Mouse (Mus musculus) liver, embryonic 16.5 days (tissue): ENCODE measurements around the gene Car14. TPM values are rescaled to one million over a fixed set of nuclear protein-coding genes. Genes with fewer than 3 reads are reported as not detected.
A peak's percentile ranks its signal among the peaks of the same experiment; 100 is the strongest.

Experiments
- ATAC-seq: fragments of 200-750 bp; cut with Nextera tagmentation; 2 replicates; pipeline ENCODE4 v1.8.0; 2017; ENCODE audit warnings: low read depth, mild to moderate bottlenecking, moderate number of reproducible peaks, moderate library complexity
- H3K27ac ChIP-seq: fragments of 300-500 bp; sonication (generic); 2 replicates; pipeline ENCODE4 v1.5.1; 2014; ENCODE audit warnings: mild to moderate bottlenecking, low read length
- H3K27me3 ChIP-seq: fragments of 300-500 bp; sonication (generic); 2 replicates; pipeline ENCODE4 v1.6.1; 2014; ENCODE audit warnings: low read depth, low read length, mixed read lengths; ENCODE audit not compliant: control insufficient read depth, insufficient read depth
- H3K36me3 ChIP-seq: fragments of 300-500 bp; sonication (generic); 2 replicates; pipeline ENCODE4 v1.6.1; 2014; ENCODE audit warnings: mild to moderate bottlenecking; ENCODE audit not compliant: control insufficient read depth, insufficient read depth
- H3K4me1 ChIP-seq: fragments of 300-500 bp; sonication (generic); 2 replicates; pipeline ENCODE4 v1.6.1; 2014; ENCODE audit warnings: low read depth, low read length, mixed read lengths; ENCODE audit not compliant: control insufficient read depth
- H3K4me2 ChIP-seq: fragments of 300-500 bp; sonication (generic); 2 replicates; pipeline ENCODE4 v1.6.1; 2014; ENCODE audit warnings: low read depth, low read length, mixed read lengths
- H3K4me3 ChIP-seq: fragments of 300-500 bp; sonication (generic); 2 replicates; pipeline ENCODE4 v1.5.1; 2014; ENCODE audit warnings: low read depth, mild to moderate bottlenecking, low read length
- H3K9ac ChIP-seq: fragments of 300-500 bp; sonication (generic); 2 replicates; pipeline ENCODE4 v1.6.1; 2014; ENCODE audit warnings: low read depth, low read length
- H3K9me3 ChIP-seq: fragments of 300-500 bp; sonication (generic); replicated peaks from 2 replicates; pipeline ENCODE4 v1.6.1; 2016; ENCODE audit warnings: low read length; ENCODE audit not compliant: control insufficient read depth
- WGBS: fragments of 180-500 bp; shearing (Covaris S2); extraction: QIAGEN DNeasy Blood & Tissue Kit; methylation state at CpG from one replicate; pipeline ENCODE4 v1.1.7; 2014; ENCODE audit not compliant: insufficient replicate concordance; 5-methylcytosine and 5-hydroxymethylcytosine counted together
- polyA plus RNA-seq: library from polyadenylated mRNA; unstranded; fragments of >200 nt; fragmentation: Nextera tagmentation; extraction: Ambion mirVana; gene quantifications from 2 replicates; pipeline ENCODE4 v1.2.1, GENCODE M21; 2015

Gene Car14
- polyA plus RNA-seq, 1 experiment from 2014 or later: 15.4 TPM

DNA sequence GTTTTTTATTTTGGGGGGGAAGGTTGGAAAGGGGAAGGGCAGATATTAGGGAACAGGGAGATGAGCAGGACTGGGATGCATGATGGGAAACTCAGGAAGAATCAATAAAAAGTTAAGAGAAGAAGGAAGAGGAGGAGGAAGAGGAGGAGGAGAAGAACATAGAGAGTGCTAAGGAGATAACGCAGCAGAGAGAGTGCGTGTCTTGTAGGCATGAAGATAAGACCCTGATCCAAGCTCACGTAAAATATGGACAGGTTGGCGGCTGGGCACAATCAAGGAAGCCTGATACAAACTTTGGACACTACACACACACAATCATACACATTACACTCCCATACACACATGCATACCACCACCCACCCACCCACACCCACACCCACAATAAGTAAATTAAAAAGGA is 10.2 kb upstream of the Car14 start:
- H3K27ac ChIP-seq: no peak overlapping the region
- no peak overlapping the region for H3K4me2 ChIP-seq
- ATAC-seq: no peak
- no peaks in the 10 kb centered on the region for H3K36me3 ChIP-seq
- no peaks in the 10 kb centered on the region for H3K9me3 ChIP-seq
- H3K4me3 ChIP-seq: no peak overlapping the region
- WGBS: 26% methylated on average over 4 of the region's 4 CpGs
- H3K9ac ChIP-seq: no peak overlapping the region
- H3K4me1 ChIP-seq: no peaks in the 10 kb centered on the region; the same call in 1 of the 2 replicates
- H3K27me3 ChIP-seq: no peaks in the 10 kb centered on the region

DNA sequence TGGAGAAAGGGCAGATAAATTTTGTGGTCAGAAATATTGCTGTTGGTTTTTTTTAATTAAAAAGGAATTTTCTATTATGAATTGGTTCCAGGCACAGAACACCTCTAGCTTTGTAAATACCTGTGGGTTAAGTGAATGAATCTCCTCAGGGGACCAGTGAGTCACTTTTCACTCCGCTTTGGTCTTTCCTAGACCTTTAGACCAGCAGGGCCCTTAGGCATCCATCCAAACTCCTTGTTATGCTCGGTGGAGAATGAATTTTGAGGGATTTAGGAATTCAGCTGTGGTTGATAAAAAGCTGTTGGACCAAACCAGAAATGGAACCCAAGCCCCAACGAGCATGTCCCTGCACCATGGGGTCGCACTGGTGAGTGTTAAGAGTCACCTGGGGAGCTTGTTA is 3.1 kb upstream of the Car14 start:
- no peak overlapping the region for H3K4me3 ChIP-seq
- no peak overlapping the region for H3K27ac ChIP-seq
- 45% methylated on average over 4 of the region's 4 CpGs for WGBS
- H3K36me3 ChIP-seq: no peaks in the 10 kb centered on the region
- no peak overlapping the region for H3K9ac ChIP-seq
- peaks cover 7% of the 10 kb centered on the region for H3K4me1 ChIP-seq
- H3K9me3 ChIP-seq: no peaks in the 10 kb centered on the region
- peaks cover 47% of the 10 kb centered on the region for H3K27me3 ChIP-seq
- no peak overlapping the region for H3K4me2 ChIP-seq
- ATAC-seq: no peak

GRCm38 (mm10) chr3:95906860-95907259 is 2.4 kb upstream of the Car14 start:
- Histone ChIP-seq H3K27ac (no peak overlapping the region), H3K36me3 (no peaks in the 10 kb centered on the region), H3K4me3 (peak overlapping the region; percentile 22), H3K27me3 (peaks cover 54% of the 10 kb centered on the region), H3K4me1 (peaks cover 7% of the 10 kb centered on the region), H3K9ac (no peak overlapping the region), H3K9me3 (no peaks in the 10 kb centered on the region), H3K4me2 (peak overlapping the region; percentile 52)
- WGBS: 0% methylated on average over 12 of the region's 12 CpGs
- no peak for ATAC-seq

- H3K4me1 ChIP-seq: peaks cover 7% of the 10 kb centered on the region
- H3K9ac ChIP-seq: no peak overlapping the region
- peaks cover 58% of the 10 kb centered on the region for H3K27me3 ChIP-seq
- no peak overlapping the region; the same call in 1 of the 2 replicates for H3K27ac ChIP-seq
- no peaks in the 10 kb centered on the region for H3K36me3 ChIP-seq
- peak overlapping the region; percentile 36; the same call in 1 of the 2 replicates for H3K4me3 ChIP-seq
- no peak for ATAC-seq
- no peaks in the 10 kb centered on the region for H3K9me3 ChIP-seq
- peak overlapping the region; percentile 52 for H3K4me2 ChIP-seq
- WGBS: 2% methylated on average over 12 of the region's 12 CpGs
Observed at GRCm38 (mm10) chr3:95905940-95906492, 1.5 kb upstream of the Car14 start.

GRCm38 (mm10) chr3:95905146-95905939 is 852 bp upstream of the Car14 start:
- H3K4me3 ChIP-seq: peak overlapping the region; percentile 36
- H3K36me3 ChIP-seq: no peaks in the 10 kb centered on the region
- WGBS: under 1% methylated on average over 18 of the region's 18 CpGs
- peaks cover 58% of the 10 kb centered on the region for H3K27me3 ChIP-seq
- ATAC-seq: peak; percentile 70
- H3K27ac ChIP-seq: peak overlapping the region; percentile 81
- no peaks in the 10 kb centered on the region for H3K9me3 ChIP-seq
- H3K4me2 ChIP-seq: peak overlapping the region; percentile 52
- 0 out of 2 replicates have a peak overlapping the region, but pooled peaks have one; percentile 18 for H3K9ac ChIP-seq
- peaks cover 7% of the 10 kb centered on the region for H3K4me1 ChIP-seq

DNA sequence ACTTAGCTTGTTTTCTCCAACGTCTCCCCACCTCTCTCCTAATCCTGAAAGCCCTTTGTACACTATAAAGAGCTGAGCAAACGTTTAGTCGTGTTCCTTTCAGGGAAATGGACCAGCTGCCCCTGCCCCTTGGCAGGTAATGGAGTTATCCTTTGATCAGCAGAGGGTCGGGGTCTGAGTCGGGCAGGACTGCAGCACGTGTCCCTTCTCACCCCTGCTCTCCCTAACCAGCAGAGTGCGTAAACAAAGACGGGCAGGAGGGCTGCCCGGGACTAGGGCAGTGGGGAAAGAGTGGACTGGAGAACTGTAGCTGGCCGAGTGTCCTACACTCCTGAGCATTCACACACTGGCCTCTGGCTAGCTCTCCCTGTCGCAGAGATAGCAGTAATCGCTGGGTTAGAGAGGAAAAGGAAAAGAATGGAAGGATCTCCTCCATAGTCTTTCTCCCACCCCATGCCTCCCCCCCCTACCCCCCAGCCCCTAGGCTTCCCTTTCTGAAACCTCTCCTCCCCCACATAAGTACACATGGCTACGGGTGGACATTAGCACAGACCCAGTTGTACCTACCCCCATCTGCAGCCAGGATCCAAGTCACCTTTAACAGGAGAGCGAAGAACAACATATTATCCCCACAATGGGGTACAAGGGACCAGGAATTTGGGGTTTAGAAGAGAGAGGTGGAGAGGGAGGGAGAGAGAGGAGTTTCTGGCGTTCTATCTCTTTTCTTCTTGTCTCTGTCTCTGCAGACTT is 563 bp downstream of the Car14 start:
- H3K27me3 ChIP-seq: peaks cover 58% of the 10 kb centered on the region
- H3K36me3 ChIP-seq: no peaks in the 10 kb centered on the region
- H3K4me3 ChIP-seq: peak overlapping the region; percentile 14
- H3K27ac ChIP-seq: peak overlapping the region; percentile 81
- H3K9ac ChIP-seq: peak overlapping the region; percentile 27; the same call in 1 of the 2 replicates
- ATAC-seq: peak; percentile 78
- 12% methylated on average over 15 of the region's 15 CpGs for WGBS
- peak overlapping the region; percentile 52 for H3K4me2 ChIP-seq
- peaks cover 7% of the 10 kb centered on the region for H3K4me1 ChIP-seq
- no peaks in the 10 kb centered on the region for H3K9me3 ChIP-seq

- Histone ChIP-seq H3K4me3 (no peak overlapping the region), H3K4me2 (no peak overlapping the region)
Observed at GRCm38 (mm10) chr3:95902643-95903042, 1.8 kb downstream of the Car14 start.

DNA sequence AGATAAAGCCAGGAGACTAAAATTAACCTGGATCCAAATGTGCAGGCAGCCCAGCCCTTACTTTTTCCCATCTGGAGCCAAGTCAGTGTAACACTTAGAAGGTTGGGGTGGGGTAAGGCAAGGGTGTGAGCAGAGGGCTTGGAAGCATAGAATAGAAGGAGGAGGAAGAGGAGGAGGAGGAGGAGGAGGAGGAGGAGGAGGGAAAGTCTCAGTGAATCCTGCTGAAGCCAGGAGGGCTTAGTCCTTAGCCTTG is 2.2 kb downstream of the Car14 start:
- no peak overlapping the region for H3K9ac ChIP-seq
- peaks cover 7% of the 10 kb centered on the region for H3K4me1 ChIP-seq
- H3K27ac ChIP-seq: no peak overlapping the region
- ATAC-seq: no peak
- peaks cover 57% of the 10 kb centered on the region for H3K27me3 ChIP-seq
- H3K4me3 ChIP-seq: no peak overlapping the region
- H3K36me3 ChIP-seq: no peaks in the 10 kb centered on the region
- H3K4me2 ChIP-seq: no peak overlapping the region
- H3K9me3 ChIP-seq: no peaks in the 10 kb centered on the region

More at GRCm38 (mm10) chr3:95902643-95903042, 1.8 kb downstream of the Car14 start:
- Histone ChIP-seq H3K4me1 (peaks cover 7% of the 10 kb centered on the region), H3K36me3 (no peaks in the 10 kb centered on the region), H3K9ac (no peak overlapping the region), H3K9me3 (no peaks in the 10 kb centered on the region), H3K27ac (no peak overlapping the region), H3K27me3 (peaks cover 58% of the 10 kb centered on the region)
- 30% methylated on average over 6 of the region's 6 CpGs for WGBS
- ATAC-seq: no peak
